Comparison of ENCODE assay signal across 33 mouse cellular contexts in the genomic region with DNA sequence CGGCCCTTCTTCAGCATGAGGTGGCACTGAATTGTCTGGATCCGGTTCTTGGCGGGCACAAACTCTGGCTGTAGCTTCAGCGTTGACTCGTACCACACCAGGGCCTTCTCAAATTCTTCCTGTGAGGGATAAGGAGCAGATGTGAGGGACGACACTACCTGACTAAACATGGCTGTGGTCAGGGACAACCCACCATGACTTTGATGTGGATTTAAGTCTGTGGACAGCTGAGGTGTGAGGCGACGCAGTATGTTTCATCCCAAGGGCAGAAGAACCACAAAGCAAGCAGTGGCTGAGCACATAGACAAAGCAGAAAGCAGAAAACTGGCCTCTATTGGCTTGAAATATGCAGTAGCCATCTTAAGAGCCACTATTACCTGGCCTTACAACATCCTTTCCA.
"Had no signal": no experiment of that assay in that cellular context is flagged by ENCODE, and none has a peak within 500 bp of the region (broad histone marks: within the 10 kb centered on the region; RNA-seq: fewer than 3 reads in every experiment).

No protein-coding gene starts in this region.

- H3K9me3 ChIP-seq: heart, embryonic 10.5 days; heart, embryonic 12.5 days; heart, embryonic 15.5 days; intestine, embryonic 15.5 days had no signal

- H3K9ac ChIP-seq: heart, embryonic 12.5 days; heart, embryonic 13.5 days; heart, embryonic 15.5 days; hindbrain, embryonic 12.5 days; hindbrain, embryonic 13.5 days; hindbrain, embryonic 14.5 days; hindbrain, embryonic 15.5 days; intestine, embryonic 15.5 days; kidney, embryonic 15.5 days had no signal

- H3K4me3 ChIP-seq: heart, embryonic 10.5 days; heart, embryonic 12.5 days; heart, embryonic 13.5 days; heart, embryonic 15.5 days; hindbrain, embryonic 10.5 days; hindbrain, embryonic 12.5 days; hindbrain, embryonic 13.5 days; hindbrain, embryonic 15.5 days; intestine, embryonic 15.5 days; kidney, embryonic 15.5 days; layer of hippocampus, adult 2 months had no signal

- ATAC-seq: hindbrain, embryonic 16.5 days; hindbrain, postnatal 0 days; inflammation-experienced regulatory T-cells, adult 6 months; intestine, embryonic 16.5 days; intestine, postnatal 0 days had no signal

- H3K4me2 ChIP-seq: heart, embryonic 12.5 days; heart, embryonic 13.5 days; heart, embryonic 15.5 days; hindbrain, embryonic 12.5 days; hindbrain, embryonic 13.5 days; hindbrain, embryonic 14.5 days; hindbrain, embryonic 15.5 days; intestine, embryonic 15.5 days; kidney, embryonic 15.5 days had no signal

- H3K27me3 ChIP-seq: heart, embryonic 12.5 days; heart, embryonic 13.5 days; heart, embryonic 15.5 days; hindbrain, embryonic 12.5 days; hindbrain, embryonic 13.5 days; hindbrain, embryonic 15.5 days; intestine, embryonic 15.5 days; kidney, embryonic 15.5 days had no signal

- H3K27ac ChIP-seq: heart, embryonic 10.5 days; heart, embryonic 13.5 days; heart, embryonic 15.5 days; hindbrain, embryonic 10.5 days; hindbrain, embryonic 12.5 days; hindbrain, embryonic 13.5 days; hindbrain, embryonic 14.5 days; hindbrain, embryonic 15.5 days; hindbrain, postnatal 0 days; intestine, embryonic 15.5 days; kidney, embryonic 15.5 days; kidney, postnatal 0 days; layer of hippocampus, adult 2 months had no signal

- DNase-seq: heart, postnatal 10 days; heart, postnatal 14 days; heart, postnatal 36 days; heart, postnatal 4 days; kidney, adult 11 months; kidney, adult 18-20 months; kidney, adult 2 months; kidney, adult 8-10 months; kidney, adult 9 months; kidney, postnatal 10 days; kidney, postnatal 14 days; kidney, postnatal 25 days; kidney, postnatal 36 days; layer of hippocampus, adult 9-11 months; layer of hippocampus, postnatal 36 days had no signal

- H3K4me1 ChIP-seq: heart, embryonic 10.5 days; heart, embryonic 12.5 days; heart, embryonic 13.5 days; heart, embryonic 15.5 days; hindbrain, embryonic 10.5 days; hindbrain, embryonic 12.5 days; hindbrain, embryonic 13.5 days; hindbrain, embryonic 15.5 days; intestine, embryonic 15.5 days; kidney, embryonic 15.5 days had no signal
